Comparison of ENCODE assay signal across 20 mouse cellular contexts in genomic region chr12:16154256-16154655, GRCm38 (mm10).
"Had no signal": no experiment of that assay in that cellular context is flagged by ENCODE, and none has a peak within 500 bp of the region (broad histone marks: within the 10 kb centered on the region; RNA-seq: fewer than 3 reads in every experiment).

No protein-coding gene starts in this region.

- H3K4me3 ChIP-seq: megakaryocyte, embryonic 14.5 days; midbrain, embryonic 10.5 days; midbrain, embryonic 12.5 days; myocyte; neural tube, embryonic 13.5 days; neural tube, embryonic 15.5 days had no signal

- H3K27ac ChIP-seq: midbrain, embryonic 10.5 days; midbrain, embryonic 12.5 days; neural tube, embryonic 13.5 days; neural tube, embryonic 15.5 days had no signal

- DNase-seq: lung, adult 18-20 months; lung, embryonic 14.5 days; lung, postnatal 10 days; lung, postnatal 4 days; midbrain, embryonic 14.5 days; retina, postnatal 1 day; right cerebral cortex, adult 18-20 months; right cerebral cortex, postnatal 25 days; right cerebral cortex, postnatal 4 days; spleen, adult 18-20 months; thymus, adult 18-20 months; thymus, postnatal 14 days; thymus, postnatal 36 days had no signal

- ATAC-seq: midbrain, embryonic 16.5 days had no signal
